Comparison of ENCODE assay signal across 13 mouse cellular contexts in genomic region chr2:170258367-170258766, GRCm38 (mm10).
DNase-seq lines count a peak whose midpoint lies in the region; ATAC-seq and TF ChIP-seq lines count a peak whose summit lies in the region.
"Had no signal": no experiment of that assay in that cellular context is flagged by ENCODE, and none has a peak within 500 bp of the region (broad histone marks: within the 10 kb centered on the region; RNA-seq: fewer than 3 reads in every experiment).

No protein-coding gene starts in this region.

- WGBS in heart, adult 2 months = 31% methylated on average over 13 of the region's 13 CpGs
- WGBS in heart, embryonic 10.5 days = 57% methylated on average over 13 of the region's 13 CpGs
- 52% methylated on average over 11 of the region's 13 CpGs for WGBS in liver, postnatal 0 days (ENCODE audit: insufficient replicate concordance)
- WGBS in hindbrain, embryonic 13.5 days = 68% methylated on average over 11 of the region's 13 CpGs

- no peak overlapping the region for H3K4me3 ChIP-seq in heart, adult 2 months
- H3K4me3 ChIP-seq in heart, embryonic 10.5 days = no peak overlapping the region
- H3K4me3 ChIP-seq in liver, postnatal 0 days (ENCODE audit: low read depth, low read length) = no peak overlapping the region
- no peak overlapping the region for H3K4me3 ChIP-seq in hindbrain, embryonic 13.5 days
- H3K4me3 ChIP-seq: limb, embryonic 15.5 days; midbrain, embryonic 13.5 days had no signal

- no peak overlapping the region for H3K4me2 ChIP-seq in liver, postnatal 0 days (ENCODE audit: low read depth, low read length)
- no peak overlapping the region for H3K4me2 ChIP-seq in hindbrain, embryonic 13.5 days
- H3K4me2 ChIP-seq: limb, embryonic 15.5 days; midbrain, embryonic 13.5 days had no signal

- H3K9me3 ChIP-seq in heart, embryonic 10.5 days = no peaks in the 10 kb centered on the region
- no peaks in the 10 kb centered on the region for H3K9me3 ChIP-seq in liver, postnatal 0 days (ENCODE audit: low read length)
- H3K9me3 ChIP-seq in hindbrain, embryonic 13.5 days = no peaks in the 10 kb centered on the region
- H3K9me3 ChIP-seq: limb, embryonic 15.5 days; midbrain, embryonic 13.5 days had no signal

- peak; percentile 30; the same call in 1 of the 2 replicates for ATAC-seq in liver, postnatal 0 days
- ATAC-seq in hindbrain, embryonic 13.5 days (ENCODE audit: low FRiP score) = no peak
- ATAC-seq: inflammation-experienced regulatory T-cells, adult 6 months; midbrain, embryonic 13.5 days had no signal

- no peaks in the 10 kb centered on the region for H3K36me3 ChIP-seq in heart, adult 2 months (ENCODE audit: control insufficient read depth, insufficient read depth, low read length)
- no peaks in the 10 kb centered on the region for H3K36me3 ChIP-seq in heart, embryonic 10.5 days
- H3K36me3 ChIP-seq in liver, postnatal 0 days (replicated peaks; ENCODE audit: insufficient read depth, low read length) = no peaks in the 10 kb centered on the region
- no peaks in the 10 kb centered on the region for H3K36me3 ChIP-seq in hindbrain, embryonic 13.5 days
- H3K36me3 ChIP-seq: limb, embryonic 15.5 days; midbrain, embryonic 13.5 days had no signal

- no peak overlapping the region for H3K27ac ChIP-seq in heart, adult 2 months
- no peak overlapping the region; the same call in 1 of the 2 replicates for H3K27ac ChIP-seq in heart, embryonic 10.5 days
- 0 out of 2 replicates have a peak overlapping the region, but pooled peaks have one; percentile 7 for H3K27ac ChIP-seq in liver, postnatal 0 days (ENCODE audit: low read depth)
- H3K27ac ChIP-seq in hindbrain, embryonic 13.5 days = no peak overlapping the region
- H3K27ac ChIP-seq: limb, embryonic 15.5 days; midbrain, embryonic 13.5 days had no signal

- intact Hi-C loops in heart, adult 2 months (cut with DNase I) = no loop called here
- intact Hi-C loops in heart, postnatal 14 days (cut with DNase I) = no loop called here

- H3K27me3 ChIP-seq in heart, adult 2 months (ENCODE audit: control insufficient read depth, insufficient read depth, low read length) = no peaks in the 10 kb centered on the region
- H3K27me3 ChIP-seq in heart, embryonic 10.5 days (ENCODE audit: insufficient read depth, poor library complexity, severe bottlenecking) = no peaks in the 10 kb centered on the region
- no peaks in the 10 kb centered on the region for H3K27me3 ChIP-seq in liver, postnatal 0 days (ENCODE audit: insufficient read depth, low read length)
- no peaks in the 10 kb centered on the region for H3K27me3 ChIP-seq in hindbrain, embryonic 13.5 days
- H3K27me3 ChIP-seq: limb, embryonic 15.5 days; midbrain, embryonic 13.5 days had no signal

- H3K4me1 ChIP-seq in heart, adult 2 months (ENCODE audit: control insufficient read depth, insufficient read depth, low read length) = no peaks in the 10 kb centered on the region
- peaks cover 4% of the 10 kb centered on the region; the same call in 1 of the 2 replicates for H3K4me1 ChIP-seq in heart, embryonic 10.5 days
- H3K4me1 ChIP-seq in liver, postnatal 0 days (ENCODE audit: insufficient read depth) = no peaks in the 10 kb centered on the region
- no peaks in the 10 kb centered on the region for H3K4me1 ChIP-seq in hindbrain, embryonic 13.5 days (replicated peaks)
- H3K4me1 ChIP-seq: limb, embryonic 15.5 days had no signal

- no peaks in the 10 kb centered on the region for H3K79me2 ChIP-seq in heart, adult 2 months (replicated peaks; ENCODE audit: control insufficient read depth, insufficient read depth, low read length)

- TF ChIP-seq POLR2A in heart, adult 2 months (IDR thresholded peaks at IDR 0.05; ENCODE audit: insufficient read depth, low read depth, low read length) = no peak

- H3K9ac ChIP-seq in heart, adult 2 months (ENCODE audit: low read depth, low read length) = no peak overlapping the region
- H3K9ac ChIP-seq in liver, postnatal 0 days (replicated peaks) = no peak overlapping the region
- H3K9ac ChIP-seq in hindbrain, embryonic 13.5 days = no peak overlapping the region
- H3K9ac ChIP-seq: limb, embryonic 15.5 days; midbrain, embryonic 13.5 days had no signal

- no peak for TF ChIP-seq EP300 in heart, adult 2 months (IDR thresholded peaks at IDR 0.05; ENCODE audit: insufficient read depth, low read depth, low read length)
- TF ChIP-seq EP300 in liver, postnatal 0 days (IDR thresholded peaks at IDR 0.05; ENCODE audit: low read depth) = no peak

- no peak for TF ChIP-seq CTCF in heart, adult 2 months (IDR thresholded peaks at IDR 0.05)
- no peak for TF ChIP-seq CTCF in liver, postnatal 0 days (IDR thresholded peaks at IDR 0.05; ENCODE audit: low read depth)

- peak; percentile 52 to 62 for DNase-seq in heart, adult 2 months
- DNase-seq in heart, embryonic 10.5 days (ENCODE audit: low spot score) = no peak
- DNase-seq in NIH3T3 (ENCODE audit: low read depth) (peak; percentile 30), MN1 (ENCODE audit: low spot score) (no peak)
- DNase-seq in heart, postnatal 14 days = peak; percentile 61 to 63
- DNase-seq in liver, postnatal 0 days = no peak
- no peak for DNase-seq in retina, postnatal 1 day
- DNase-seq: cerebellum, adult 11-12 months; layer of hippocampus, postnatal 36 days had no signal

Comparison
In these comparisons a context has a peak if more than half of its experiments do, and no peak if none do; other contexts are left out.
1. DNase-seq: peak in heart, adult 2 months (2 of 2), NIH3T3 (single experiment) and heart, postnatal 14 days (2 of 2); none in heart, embryonic 10.5 days (single experiment), liver, postnatal 0 days (single experiment), retina, postnatal 1 day (single experiment) and MN1 (single experiment).